Mouse (Mus musculus) spleen, adult 2 months (tissue): Measurements from ENCODE around the gene Nit1.

Experiments used
- CTCF ChIP-seq: fragments of 200-500 bp; IDR thresholded peaks from 2 replicates; pipeline ENCODE4 v1.5.1; 2011; ENCODE audit warnings: mild to moderate bottlenecking, inconsistent platforms; ENCODE audit not compliant: insufficient read depth, insufficient read length, insufficient replicate concordance; ENCODE audit errors: extremely low read depth
- POLR2A ChIP-seq: fragments of 200-500 bp; IDR thresholded peaks from 2 replicates; pipeline ENCODE4 v1.6.1; 2011; ENCODE audit warnings: low read depth, low read length, inconsistent platforms

- TF ChIP-seq CTCF (no peak), POLR2A (no peak)
Observed at GRCm38 (mm10) chr1:171342262-171343207, 2.9 kb downstream of the Nit1 start.
